Mouse (Mus musculus) brain, embryonic 14.5 days (tissue): Measurements from ENCODE around the gene Npl.

ENCODE experiments used
- CTCF ChIP-seq: fragments of 200-500 bp; IDR thresholded peaks from 2 replicates; pipeline ENCODE4 v1.5.1; 2012; ENCODE audit warnings: inconsistent platforms, mild to moderate bottlenecking, moderate library complexity, borderline replicate concordance; ENCODE audit not compliant: insufficient read depth, insufficient read length; ENCODE audit errors: extremely low read depth
- POLR2A ChIP-seq: fragments of 200-500 bp; IDR thresholded peaks from 2 replicates; pipeline ENCODE4 v1.6.1; 2012; ENCODE audit warnings: mild to moderate bottlenecking, inconsistent platforms, borderline replicate concordance; ENCODE audit not compliant: poor library complexity, insufficient read depth, insufficient read length, severe bottlenecking; ENCODE audit errors: extremely low read depth

DNA sequence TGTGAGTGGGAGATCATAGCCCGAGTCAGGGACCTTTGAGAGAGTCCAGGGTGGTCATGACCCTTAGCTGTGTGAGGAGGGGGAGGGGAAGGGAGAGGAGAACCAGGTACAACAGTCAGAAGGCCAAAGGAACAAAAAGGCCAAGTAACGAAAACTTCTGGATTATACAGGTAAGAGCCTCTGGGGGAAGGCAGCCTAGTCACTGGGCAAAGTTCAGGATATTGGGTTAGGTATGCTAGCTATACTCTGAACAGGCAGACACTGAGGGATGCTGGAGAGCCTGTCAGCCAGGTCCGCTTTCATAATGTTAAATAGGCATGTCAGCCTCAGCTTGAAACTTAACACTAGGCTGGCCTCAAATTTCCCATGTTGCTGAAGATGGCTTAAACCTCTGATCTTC is 27.7 kb downstream of the Npl start:
- no peak for TF ChIP-seq CTCF
- no peak for TF ChIP-seq POLR2A
